Mouse (Mus musculus): ENCODE data around the gene Abhd2. TPM values are rescaled to one million over a fixed set of nuclear protein-coding genes. Genes with fewer than 3 reads are reported as not detected.

Abhd2 gene
- polyA plus RNA-seq, 1 experiment from 2014 or later: 23.1 TPM

DNA sequence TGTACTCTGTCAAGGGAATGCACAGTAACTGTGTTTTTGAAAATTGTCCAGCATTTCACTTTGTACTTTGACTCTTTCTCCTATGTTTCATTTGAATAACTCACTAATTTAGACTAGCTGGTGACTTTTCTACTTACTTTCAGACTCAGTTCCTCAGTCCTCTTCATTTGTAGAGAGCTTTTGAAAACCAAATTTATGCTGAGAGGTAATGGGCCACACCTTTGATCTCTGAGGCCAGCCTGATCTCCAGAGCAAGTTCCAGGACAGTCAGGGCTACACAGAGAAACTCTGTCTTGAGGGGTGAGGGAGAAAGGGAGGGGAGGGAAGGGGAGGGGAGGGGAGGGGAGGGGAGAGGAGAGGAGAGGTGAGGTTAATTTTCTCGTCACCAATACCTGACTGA lies 25.7 kb downstream of the Abhd2 start:
- Histone ChIP-seq H3K4me3 (replicated peaks; ENCODE audit: low read length) (no peak overlapping the region), H3K4me2 (ENCODE audit: low read length) (no peak overlapping the region), H3K4me1 (replicated peaks; ENCODE audit: control insufficient read depth, insufficient read depth, low read length) (peaks cover 21% of the 10 kb centered on the region), H3K36me3 (ENCODE audit: control insufficient read depth, insufficient read depth) (peaks cover 12% of the 10 kb centered on the region), H3K27me3 (replicated peaks; ENCODE audit: control insufficient read depth, insufficient read depth, low read length) (no peaks in the 10 kb centered on the region), H3K9me3 (ENCODE audit: control insufficient read depth, low read length) (no peaks in the 10 kb centered on the region), H3K9ac (replicated peaks; ENCODE audit: low read depth, low read length) (no peak overlapping the region), H3K27ac (ENCODE audit: low read length) (no peak overlapping the region)
- no peak for ATAC-seq
- WGBS: 62% methylated on average over 1 of the region's 1 CpGs

- Histone ChIP-seq H3K36me3 (ENCODE audit: control insufficient read depth, insufficient read depth) (peaks cover 12% of the 10 kb centered on the region), H3K4me1 (replicated peaks; ENCODE audit: control insufficient read depth, insufficient read depth, low read length) (peaks cover 13% of the 10 kb centered on the region), H3K27ac (ENCODE audit: low read length) (peak overlapping the region; percentile 44; the same call in 1 of the 2 replicates), H3K9ac (replicated peaks; ENCODE audit: low read depth, low read length) (no peak overlapping the region), H3K4me3 (replicated peaks; ENCODE audit: low read length) (no peak overlapping the region), H3K4me2 (ENCODE audit: low read length) (no peak overlapping the region), H3K9me3 (ENCODE audit: control insufficient read depth, low read length) (no peaks in the 10 kb centered on the region), H3K27me3 (replicated peaks; ENCODE audit: control insufficient read depth, insufficient read depth, low read length) (no peaks in the 10 kb centered on the region)
- no peak for ATAC-seq
- WGBS: 89% methylated on average over 7 of the region's 7 CpGs
Measured at GRCm38 (mm10) chr7:79299548-79299947, 26.5 kb downstream of the Abhd2 start.

DNA sequence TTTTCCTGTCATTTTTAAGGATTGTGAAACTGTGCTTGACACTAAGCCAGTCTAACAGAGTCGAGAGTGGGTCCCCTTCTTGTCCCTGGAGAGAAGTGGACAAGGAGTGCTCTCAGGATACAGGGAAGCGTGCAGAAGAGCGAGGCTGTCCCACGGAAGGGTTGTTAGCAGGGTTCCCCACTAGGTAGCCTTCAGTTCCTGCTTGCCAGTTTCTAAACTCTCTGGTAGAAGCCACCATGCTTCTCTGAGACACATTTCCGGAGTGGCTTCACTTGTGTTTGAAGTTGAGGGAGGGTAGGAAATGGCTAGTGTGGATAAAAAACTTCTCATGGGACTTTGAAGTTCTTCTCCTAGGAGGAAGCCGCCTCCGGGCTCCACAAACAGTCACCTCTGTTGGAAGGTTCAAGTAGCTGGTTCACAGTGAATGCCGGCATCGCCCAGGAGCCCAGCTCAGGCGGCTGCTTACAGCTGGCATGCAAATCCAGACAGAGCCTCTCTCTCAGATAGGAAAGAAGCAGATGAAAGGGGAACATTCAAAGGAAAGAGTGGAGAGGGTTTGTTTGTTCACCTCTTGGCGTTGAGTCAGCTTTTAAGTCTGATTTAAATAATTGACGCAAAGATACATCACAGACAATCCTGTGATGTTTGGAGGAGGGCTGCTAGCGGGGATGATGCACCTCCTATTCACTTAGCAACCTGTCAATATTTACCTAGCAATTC lies 27.6 kb downstream of the Abhd2 start:
- no peaks in the 10 kb centered on the region for H3K27me3 ChIP-seq (replicated peaks; ENCODE audit: control insufficient read depth, insufficient read depth, low read length)

GRCm38 (mm10) chr7:79302145-79302544 lies 29.1 kb downstream of the Abhd2 start:
- H3K27ac ChIP-seq (ENCODE audit: low read length): no peak overlapping the region
- H3K9me3 ChIP-seq (ENCODE audit: control insufficient read depth, low read length): no peaks in the 10 kb centered on the region
- H3K27me3 ChIP-seq (replicated peaks; ENCODE audit: control insufficient read depth, insufficient read depth, low read length): no peaks in the 10 kb centered on the region
- peaks cover 7% of the 10 kb centered on the region for H3K36me3 ChIP-seq (ENCODE audit: control insufficient read depth, insufficient read depth)
- H3K9ac ChIP-seq (replicated peaks; ENCODE audit: low read depth, low read length): no peak overlapping the region
- no peak overlapping the region for H3K4me3 ChIP-seq (replicated peaks; ENCODE audit: low read length)
- no peak for ATAC-seq
- WGBS: 91% methylated on average over 6 of the region's 6 CpGs
- H3K4me2 ChIP-seq (ENCODE audit: low read length): no peak overlapping the region
- H3K4me1 ChIP-seq (replicated peaks; ENCODE audit: control insufficient read depth, insufficient read depth, low read length): 0 out of 2 replicates have a peak, but pooled peaks cover 3% of the 10 kb centered on the region

More for the DNA sequence above, 27.6 kb downstream of the Abhd2 start:
- Histone ChIP-seq H3K4me2 (ENCODE audit: low read length) (no peak overlapping the region), H3K4me1 (replicated peaks; ENCODE audit: control insufficient read depth, insufficient read depth, low read length) (peaks cover 5% of the 10 kb centered on the region), H3K9me3 (ENCODE audit: control insufficient read depth, low read length) (no peaks in the 10 kb centered on the region), H3K27ac (ENCODE audit: low read length) (peak overlapping the region; percentile 25), H3K9ac (replicated peaks; ENCODE audit: low read depth, low read length) (no peak overlapping the region), H3K4me3 (replicated peaks; ENCODE audit: low read length) (no peak overlapping the region), H3K36me3 (ENCODE audit: control insufficient read depth, insufficient read depth) (peaks cover 12% of the 10 kb centered on the region)
- ATAC-seq: no peak
- 58% methylated on average over 13 of the region's 13 CpGs for WGBS

DNA sequence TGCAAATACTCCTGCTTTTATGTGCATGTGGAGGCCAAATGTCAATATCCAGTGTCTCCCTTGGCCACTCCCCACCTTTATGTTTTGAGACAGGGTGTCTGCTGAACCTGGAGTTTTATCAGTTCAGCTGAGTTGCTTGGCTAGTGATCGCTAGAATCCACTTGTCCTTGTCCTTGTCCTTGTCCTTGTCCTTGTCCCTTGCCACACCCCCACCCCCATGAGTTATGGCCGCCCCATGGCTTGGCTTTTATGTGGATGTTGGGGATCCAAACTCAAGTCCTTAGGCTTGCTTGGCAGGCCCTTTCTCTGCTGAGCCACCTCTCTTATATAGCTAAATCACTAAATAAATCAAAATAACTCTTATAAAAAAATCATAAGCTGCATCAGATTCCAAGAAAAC lies 29.6 kb downstream of the Abhd2 start:
- Histone ChIP-seq H3K4me1 (replicated peaks; ENCODE audit: control insufficient read depth, insufficient read depth, low read length) (0 out of 2 replicates have a peak, but pooled peaks cover 3% of the 10 kb centered on the region), H3K9ac (replicated peaks; ENCODE audit: low read depth, low read length) (no peak overlapping the region), H3K4me3 (replicated peaks; ENCODE audit: low read length) (no peak overlapping the region), H3K36me3 (ENCODE audit: control insufficient read depth, insufficient read depth) (peaks cover 5% of the 10 kb centered on the region; the same call in 1 of the 2 replicates), H3K9me3 (ENCODE audit: control insufficient read depth, low read length) (no peaks in the 10 kb centered on the region), H3K4me2 (ENCODE audit: low read length) (no peak overlapping the region), H3K27ac (ENCODE audit: low read length) (no peak overlapping the region), H3K27me3 (replicated peaks; ENCODE audit: control insufficient read depth, insufficient read depth, low read length) (no peaks in the 10 kb centered on the region)
- WGBS: 96% methylated on average over 2 of the region's 2 CpGs
- ATAC-seq: no peak

- Histone ChIP-seq H3K9ac (replicated peaks; ENCODE audit: low read depth, low read length) (no peak overlapping the region), H3K4me2 (ENCODE audit: low read length) (no peak overlapping the region), H3K4me1 (replicated peaks; ENCODE audit: control insufficient read depth, insufficient read depth, low read length) (0 out of 2 replicates have a peak, but pooled peaks cover 3% of the 10 kb centered on the region), H3K27me3 (replicated peaks; ENCODE audit: control insufficient read depth, insufficient read depth, low read length) (no peaks in the 10 kb centered on the region), H3K9me3 (ENCODE audit: control insufficient read depth, low read length) (no peaks in the 10 kb centered on the region), H3K27ac (ENCODE audit: low read length) (no peak overlapping the region), H3K36me3 (ENCODE audit: control insufficient read depth, insufficient read depth) (no peaks in the 10 kb centered on the region), H3K4me3 (replicated peaks; ENCODE audit: low read length) (no peak overlapping the region)
- 68% methylated on average over 6 of the region's 6 CpGs for WGBS
- no peak for ATAC-seq
Measured at GRCm38 (mm10) chr7:79303183-79303761, 30.3 kb downstream of the Abhd2 start.

- H3K4me1 ChIP-seq (replicated peaks; ENCODE audit: control insufficient read depth, insufficient read depth, low read length): peaks cover 36% of the 10 kb centered on the region
- ATAC-seq: no peak
- H3K4me3 ChIP-seq (replicated peaks; ENCODE audit: low read length): no peak overlapping the region
- no peak overlapping the region for H3K4me2 ChIP-seq (ENCODE audit: low read length)
- no peak overlapping the region for H3K27ac ChIP-seq (ENCODE audit: low read length)
- H3K9me3 ChIP-seq (ENCODE audit: control insufficient read depth, low read length): no peaks in the 10 kb centered on the region
- H3K27me3 ChIP-seq (replicated peaks; ENCODE audit: control insufficient read depth, insufficient read depth, low read length): no peaks in the 10 kb centered on the region
- no peaks in the 10 kb centered on the region for H3K36me3 ChIP-seq (ENCODE audit: control insufficient read depth, insufficient read depth)
- H3K9ac ChIP-seq (replicated peaks; ENCODE audit: low read depth, low read length): no peak overlapping the region
- 69% methylated on average over 8 of the region's 8 CpGs for WGBS
Measured at GRCm38 (mm10) chr7:79308455-79309030, 35.5 kb downstream of the Abhd2 start.

DNA sequence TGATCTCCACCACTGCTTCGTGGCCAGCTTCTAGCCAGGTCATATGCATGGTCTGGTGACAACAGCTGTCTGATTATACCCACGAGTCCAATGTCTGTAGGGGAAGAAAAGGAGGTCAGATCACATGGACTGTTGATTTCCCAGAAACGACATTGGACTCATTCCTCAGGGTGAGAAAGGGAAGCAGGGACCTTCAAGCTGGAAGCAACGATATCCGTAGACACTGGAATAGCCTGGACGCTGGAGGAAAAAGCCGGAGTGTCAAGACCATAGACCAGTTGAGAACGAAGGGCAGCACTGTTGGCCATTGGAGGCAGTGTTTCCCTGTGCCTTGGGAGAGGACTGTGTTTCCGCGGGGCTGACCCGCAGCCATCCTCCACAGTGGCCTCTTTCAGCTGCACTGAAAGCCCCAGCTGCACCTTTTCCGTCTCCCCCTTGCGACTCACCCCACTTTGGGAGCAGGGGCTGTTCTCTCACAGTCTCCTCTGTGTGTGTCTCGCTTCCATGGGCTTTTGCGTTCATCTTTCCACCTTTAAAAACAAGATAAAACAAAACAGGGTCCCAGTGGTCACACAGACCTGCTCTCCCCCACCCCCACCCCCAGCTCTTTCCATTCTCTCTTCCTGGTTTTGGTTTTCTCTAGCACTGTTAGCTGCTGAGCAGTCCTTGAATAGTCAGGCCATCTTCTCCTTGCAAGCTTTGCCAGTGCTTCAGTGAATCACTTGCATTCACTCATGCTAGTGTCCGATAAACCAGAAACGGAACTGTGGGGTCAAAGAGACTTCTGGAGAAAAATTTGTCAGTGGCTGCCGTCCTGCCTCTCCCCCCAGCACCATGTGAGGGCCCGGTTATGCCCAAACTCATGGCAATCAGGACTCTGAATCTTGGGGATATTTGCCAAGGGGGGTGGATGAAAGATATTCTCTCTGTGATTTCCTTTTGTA lies 36.5 kb downstream of the Abhd2 start:
- H3K4me3 ChIP-seq (replicated peaks; ENCODE audit: low read length): no peak overlapping the region
- H3K4me1 ChIP-seq (replicated peaks; ENCODE audit: control insufficient read depth, insufficient read depth, low read length): peaks cover 44% of the 10 kb centered on the region
- no peaks in the 10 kb centered on the region for H3K27me3 ChIP-seq (replicated peaks; ENCODE audit: control insufficient read depth, insufficient read depth, low read length)
- peak overlapping the region; percentile 30; the same call in 1 of the 2 replicates for H3K27ac ChIP-seq (ENCODE audit: low read length)
- H3K9ac ChIP-seq (replicated peaks; ENCODE audit: low read depth, low read length): no peak overlapping the region
- ATAC-seq: no peak
- H3K36me3 ChIP-seq (ENCODE audit: control insufficient read depth, insufficient read depth): no peaks in the 10 kb centered on the region
- WGBS: 45% methylated on average over 19 of the region's 19 CpGs
- H3K4me2 ChIP-seq (ENCODE audit: low read length): no peak overlapping the region
- no peaks in the 10 kb centered on the region for H3K9me3 ChIP-seq (ENCODE audit: control insufficient read depth, low read length)

- 16% methylated on average over 1 of the region's 1 CpGs for WGBS
- Histone ChIP-seq H3K4me3 (replicated peaks; ENCODE audit: low read length) (no peak overlapping the region), H3K9ac (replicated peaks; ENCODE audit: low read depth, low read length) (no peak overlapping the region), H3K4me2 (ENCODE audit: low read length) (no peak overlapping the region), H3K36me3 (ENCODE audit: control insufficient read depth, insufficient read depth) (no peaks in the 10 kb centered on the region), H3K9me3 (ENCODE audit: control insufficient read depth, low read length) (no peaks in the 10 kb centered on the region), H3K4me1 (replicated peaks; ENCODE audit: control insufficient read depth, insufficient read depth, low read length) (peaks cover 48% of the 10 kb centered on the region), H3K27ac (ENCODE audit: low read length) (no peak overlapping the region), H3K27me3 (replicated peaks; ENCODE audit: control insufficient read depth, insufficient read depth, low read length) (no peaks in the 10 kb centered on the region)
- ATAC-seq: no peak
Measured at GRCm38 (mm10) chr7:79310191-79310555, 37.2 kb downstream of the Abhd2 start.
